Mouse (Mus musculus) hindbrain, embryonic 12.5 days (tissue): Measurements from ENCODE around the gene Sart1. TPM values are rescaled to one million over a fixed set of nuclear protein-coding genes. Genes with fewer than 3 reads are reported as not detected.

Experiments used
- ATAC-seq: fragments of 200-750 bp; cut with Nextera tagmentation; 2 replicates; pipeline ENCODE4 v1.8.0; 2017; ENCODE audit warnings: moderate TSS enrichment; ENCODE audit not compliant: low FRiP score
- H3K27ac ChIP-seq: fragments of 300-500 bp; sonication (generic); 2 replicates; pipeline ENCODE4 v1.5.1; 2016; ENCODE audit warnings: mild to moderate bottlenecking
- H3K27me3 ChIP-seq: fragments of 300-500 bp; sonication (generic); 2 replicates; pipeline ENCODE4 v1.6.1; 2016; ENCODE audit warnings: mild to moderate bottlenecking
- H3K36me3 ChIP-seq: fragments of 300-500 bp; sonication (generic); 2 replicates; pipeline ENCODE4 v1.6.1; 2016; ENCODE audit warnings: mild to moderate bottlenecking
- H3K4me1 ChIP-seq: fragments of 300-500 bp; sonication (generic); 2 replicates; pipeline ENCODE4 v1.6.1; 2016
- H3K4me2 ChIP-seq: fragments of 300-500 bp; sonication (generic); replicated peaks from 2 replicates; pipeline ENCODE4 v1.6.1; 2016; ENCODE audit warnings: mild to moderate bottlenecking
- H3K4me3 ChIP-seq: fragments of 300-500 bp; sonication (generic); 2 replicates; pipeline ENCODE4 v1.5.1; 2016; ENCODE audit warnings: mild to moderate bottlenecking
- H3K9ac ChIP-seq: fragments of 300-500 bp; sonication (generic); 2 replicates; pipeline ENCODE4 v1.6.1; 2016; ENCODE audit warnings: mild to moderate bottlenecking, moderate library complexity
- H3K9me3 ChIP-seq: fragments of 300-500 bp; sonication (generic); replicated peaks from 2 replicates; pipeline ENCODE4 v1.6.1; 2016; ENCODE audit warnings: mild to moderate bottlenecking
- WGBS: fragments of 180-500 bp; shearing (Covaris S2); methylation state at CpG from one replicate; pipeline ENCODE4 v1.1.7; 2016; 5-methylcytosine and 5-hydroxymethylcytosine counted together
- polyA plus RNA-seq: library from polyadenylated mRNA; unstranded; fragments of >200 nt; fragmentation: Nextera tagmentation; extraction: Ambion mirVana; gene quantifications from 2 replicates; pipeline ENCODE4 v1.2.1, GENCODE M21; 2016

The Sart1 gene
- polyA plus RNA-seq, 1 experiment from 2014 or later = 106 TPM

GRCm38 (mm10) chr19:5334741-5335140 lies 53.8 kb downstream of the Sart1 start:
- WGBS = 73% methylated on average over 5 of the region's 5 CpGs
- H3K4me3 ChIP-seq = no peak overlapping the region
- no peak overlapping the region for H3K27ac ChIP-seq
- H3K36me3 ChIP-seq = no peaks in the 10 kb centered on the region
- H3K27me3 ChIP-seq = no peaks in the 10 kb centered on the region
- H3K9ac ChIP-seq = no peak overlapping the region
- no peaks in the 10 kb centered on the region for H3K4me1 ChIP-seq
- no peak overlapping the region for H3K4me2 ChIP-seq
- H3K9me3 ChIP-seq = no peaks in the 10 kb centered on the region
- no peak for ATAC-seq

- Histone ChIP-seq H3K27ac (no peak overlapping the region), H3K4me2 (no peak overlapping the region), H3K4me1 (no peaks in the 10 kb centered on the region), H3K27me3 (no peaks in the 10 kb centered on the region), H3K9me3 (no peaks in the 10 kb centered on the region), H3K36me3 (no peaks in the 10 kb centered on the region), H3K9ac (no peak overlapping the region), H3K4me3 (no peak overlapping the region)
- 70% methylated on average over 19 of the region's 19 CpGs for WGBS
- no peak for ATAC-seq
Observed at GRCm38 (mm10) chr19:5327970-5328369, 60.5 kb downstream of the Sart1 start.

Other genes with a start within 250 kb of the Sart1 start
- gene Pacs1, start 115.6 kb downstream of the Sart1 start, polyA plus RNA-seq = 36.6 and 38.8 TPM in 2 replicates
- 363 and 385 TPM in 2 replicates for gene Sf3b2, start 93.2 kb downstream of the Sart1 start, polyA plus RNA-seq
- 22.6 and 27.6 TPM in 2 replicates for gene Gal3st3, start 90.4 kb downstream of the Sart1 start, polyA plus RNA-seq
- gene Catsper1, start 53.0 kb downstream of the Sart1 start, polyA plus RNA-seq = not detected in 2 replicates
- gene Cst6, start 39.1 kb downstream of the Sart1 start, polyA plus RNA-seq = 3.0 and 3.6 TPM in 2 replicates
- gene Eif1ad, start 22.0 kb downstream of the Sart1 start, polyA plus RNA-seq = 61.2 and 67.0 TPM in 2 replicates
- 309 and 324 TPM in 2 replicates for gene Banf1, start 21.5 kb downstream of the Sart1 start, polyA plus RNA-seq
- 0.86 and 0.98 TPM in 2 replicates for gene Tsga10ip, start 13.8 kb upstream of the Sart1 start, polyA plus RNA-seq
- gene Drap1, start 36.3 kb upstream of the Sart1 start, polyA plus RNA-seq = 276 and 280 TPM in 2 replicates
- gene AI837181, start 36.4 kb upstream of the Sart1 start, polyA plus RNA-seq = 59.0 and 59.6 TPM in 2 replicates
- gene Fosl1, start 58.8 kb upstream of the Sart1 start, polyA plus RNA-seq = not detected in 2 replicates
- 10.7 and 11.0 TPM in 2 replicates for gene Ccdc85b, start 69.2 kb upstream of the Sart1 start, polyA plus RNA-seq
- gene Fibp, start 71.9 kb upstream of the Sart1 start, polyA plus RNA-seq = 133 and 144 TPM in 2 replicates
- gene Ctsw, start 79.8 kb upstream of the Sart1 start, polyA plus RNA-seq = 3.7 and 4.3 TPM in 2 replicates
- gene Efemp2, start 85.3 kb upstream of the Sart1 start, polyA plus RNA-seq = 75.3 and 81.0 TPM in 2 replicates
- 43.3 and 45.4 TPM in 2 replicates for gene Mus81, start 99.7 kb upstream of the Sart1 start, polyA plus RNA-seq
- 3,169 and 3,299 TPM in 2 replicates for gene Cfl1, start 101.8 kb upstream of the Sart1 start, polyA plus RNA-seq
- 0.23 and 0.56 TPM in 2 replicates for gene 1700020D05Rik, start 115.1 kb upstream of the Sart1 start, polyA plus RNA-seq
- gene Snx32, start 121.8 kb upstream of the Sart1 start, polyA plus RNA-seq = 38.3 and 42.2 TPM in 2 replicates
- gene Ovol1, start 171.9 kb upstream of the Sart1 start, polyA plus RNA-seq = 0.18 and 0.19 TPM in 2 replicates
- gene Ap5b1, start 179.3 kb upstream of the Sart1 start, polyA plus RNA-seq = 2.6 and 3.2 TPM in 2 replicates
- gene Rnaseh2c, start 213.2 kb upstream of the Sart1 start, polyA plus RNA-seq = 114 and 126 TPM in 2 replicates
- 73.2 and 76.5 TPM in 2 replicates for gene Kat5, start 221.5 kb upstream of the Sart1 start, polyA plus RNA-seq
- gene Rela, start 248.8 kb upstream of the Sart1 start, polyA plus RNA-seq = 38.4 and 41.5 TPM in 2 replicates